Mouse (Mus musculus): Measurements from ENCODE around the gene Rnaseh2a. TPM values are rescaled to one million over a fixed set of nuclear protein-coding genes. Genes with fewer than 3 reads are reported as not detected.
A peak's percentile ranks its signal among the peaks of the same experiment; 100 is the strongest.
"Not testable (repeated sequence)": the region's sequence is repeated elsewhere in the genome, so short reads cannot be mapped to it uniquely, and the experiment has no call there.

The Rnaseh2a gene
- polyA plus RNA-seq, 2 experiments from 2014 or later: 68.9 to 91.0 TPM

DNA sequence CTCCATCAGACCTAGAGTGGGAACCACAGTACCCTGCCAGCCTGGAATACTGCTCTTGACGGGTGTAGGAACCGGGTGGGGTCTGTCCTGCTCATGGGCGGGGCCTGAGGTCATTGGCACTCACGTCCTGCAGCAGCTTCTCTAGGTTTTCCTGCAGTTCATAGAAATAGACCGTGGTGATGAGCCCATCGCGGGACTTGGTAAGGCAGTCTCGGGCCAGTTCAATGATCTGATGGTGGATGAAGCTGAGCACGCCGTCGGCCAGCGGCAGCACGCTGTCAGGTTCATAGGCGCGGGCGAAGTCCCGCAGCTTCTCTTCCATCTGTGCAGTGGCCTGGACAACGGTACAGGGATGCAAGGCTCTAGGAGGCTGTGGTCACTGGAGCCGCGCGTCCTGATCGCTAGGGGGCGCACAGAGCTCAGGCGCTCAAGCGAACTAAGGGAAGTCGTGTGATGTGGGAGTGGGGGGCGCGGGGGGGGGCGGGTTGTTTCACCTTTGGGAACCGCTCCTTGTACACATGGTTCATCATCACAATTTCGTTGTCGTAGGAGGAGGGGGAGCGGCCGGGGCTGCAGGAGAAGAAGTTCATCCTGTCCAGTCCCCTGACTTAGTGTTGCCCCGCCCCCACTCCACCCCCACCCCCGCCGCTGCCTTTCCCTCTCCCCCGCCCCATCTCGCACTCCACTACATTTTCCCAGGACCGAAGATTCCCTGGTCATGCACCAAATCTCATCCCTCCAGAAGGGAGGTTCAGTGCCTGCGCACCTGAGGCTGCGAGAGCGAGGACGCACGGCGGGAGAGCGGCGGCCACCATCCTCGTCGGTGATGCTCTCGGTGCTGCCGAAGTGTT lies 40.9 kb downstream of the Rnaseh2a start:
- no peak for ATAC-seq

DNA sequence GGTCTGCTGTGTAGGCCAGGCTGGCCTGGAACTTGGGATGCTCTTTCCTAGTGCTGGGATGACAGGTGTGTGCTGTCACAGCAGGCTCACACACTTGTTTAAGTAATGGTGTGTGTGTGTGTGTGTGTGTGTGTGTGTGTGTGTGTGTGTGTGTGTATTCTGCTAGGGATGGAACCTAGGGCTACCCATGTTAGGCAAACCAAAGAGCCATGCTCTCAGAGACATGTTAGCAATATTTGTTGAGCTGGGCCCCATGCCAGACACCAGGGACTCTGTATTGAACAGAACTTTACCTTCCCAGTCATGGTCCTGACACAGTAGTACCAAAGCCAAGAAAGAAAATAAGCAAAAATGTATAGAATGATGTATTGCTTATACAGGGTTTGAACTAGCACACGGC lies 42.1 kb downstream of the Rnaseh2a start:
- no peak for ATAC-seq

DNA sequence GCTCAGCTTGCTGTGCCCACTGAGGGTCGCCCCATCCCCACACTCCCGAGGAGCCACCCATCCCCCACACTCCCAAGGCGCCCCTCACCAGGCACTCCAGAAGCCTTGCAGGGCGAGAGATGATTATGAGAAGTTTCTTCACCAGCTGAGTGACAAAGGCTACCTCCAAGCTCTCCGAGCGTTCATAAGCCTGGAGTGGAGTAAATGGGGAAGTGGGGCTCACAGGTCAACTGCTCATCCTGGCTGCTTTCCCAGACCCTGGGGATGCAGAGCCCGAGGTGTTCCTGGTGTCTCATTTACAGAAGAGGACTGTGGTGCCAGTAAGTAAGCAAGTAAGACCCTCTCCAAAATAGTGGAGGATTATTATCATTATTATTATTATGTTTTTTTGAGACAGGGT lies 44.0 kb downstream of the Rnaseh2a start:
- no peak for ATAC-seq

DNA sequence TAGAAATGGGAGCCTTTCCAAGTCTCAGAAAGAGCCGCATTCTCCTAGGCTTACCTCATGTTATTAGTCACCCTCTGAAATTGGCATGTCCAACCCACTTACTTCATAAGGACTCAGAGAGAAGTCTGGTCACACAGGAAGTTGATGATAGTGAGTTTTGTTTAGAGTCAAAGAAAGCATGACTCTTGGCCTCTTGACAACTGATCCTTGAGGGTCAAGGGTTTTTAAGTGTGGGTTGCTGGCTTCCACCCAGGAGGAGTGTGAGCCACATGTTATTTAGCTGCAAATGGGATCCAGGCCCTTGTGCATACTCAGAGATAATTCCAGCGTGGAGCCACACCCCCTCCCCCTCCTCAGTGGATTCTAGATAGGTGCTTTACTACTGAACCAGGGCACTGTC lies 48.0 kb downstream of the Rnaseh2a start:
- ATAC-seq: no peak

DNA sequence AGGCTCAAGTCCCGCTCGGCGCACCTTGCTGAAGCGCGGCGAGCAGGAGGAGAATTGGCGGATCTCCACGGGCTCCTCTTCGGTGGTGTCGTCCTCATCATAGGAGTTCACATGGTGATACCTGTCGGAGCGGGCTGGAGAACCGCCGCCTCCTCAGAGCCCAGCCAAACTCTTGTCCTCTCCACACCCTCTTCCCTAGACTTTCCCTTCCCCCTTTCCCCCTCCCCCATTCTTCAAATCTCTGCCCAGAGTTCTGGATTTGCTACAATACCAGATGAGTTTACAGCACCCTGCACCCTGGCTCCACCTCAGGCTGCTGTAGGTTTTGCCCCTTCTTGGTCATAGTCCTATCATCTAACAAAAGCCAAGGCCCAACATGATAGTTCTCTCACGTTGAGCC lies 50.9 kb downstream of the Rnaseh2a start:
- no peak for ATAC-seq

DNA sequence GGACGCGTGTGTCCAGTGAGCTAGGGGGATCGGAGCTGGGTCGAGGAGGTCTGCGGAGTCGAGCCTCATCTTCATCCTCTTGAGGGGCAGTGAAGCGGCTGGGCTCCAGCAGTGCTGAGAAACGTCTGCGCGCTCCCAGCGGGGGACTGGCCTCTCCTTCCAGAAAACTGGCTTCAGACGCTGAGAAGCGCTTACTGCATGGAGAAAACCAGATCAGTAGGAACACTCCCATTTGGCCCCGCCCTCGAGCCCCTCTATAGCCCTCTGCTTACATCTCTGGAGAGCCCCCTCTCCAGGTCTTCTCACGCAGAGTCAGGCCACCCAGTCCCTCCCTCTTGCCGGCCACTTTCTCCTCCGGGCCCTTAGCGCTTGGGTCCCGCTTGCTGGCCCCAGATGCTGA lies 51.8 kb downstream of the Rnaseh2a start:
- ATAC-seq: no peak

DNA sequence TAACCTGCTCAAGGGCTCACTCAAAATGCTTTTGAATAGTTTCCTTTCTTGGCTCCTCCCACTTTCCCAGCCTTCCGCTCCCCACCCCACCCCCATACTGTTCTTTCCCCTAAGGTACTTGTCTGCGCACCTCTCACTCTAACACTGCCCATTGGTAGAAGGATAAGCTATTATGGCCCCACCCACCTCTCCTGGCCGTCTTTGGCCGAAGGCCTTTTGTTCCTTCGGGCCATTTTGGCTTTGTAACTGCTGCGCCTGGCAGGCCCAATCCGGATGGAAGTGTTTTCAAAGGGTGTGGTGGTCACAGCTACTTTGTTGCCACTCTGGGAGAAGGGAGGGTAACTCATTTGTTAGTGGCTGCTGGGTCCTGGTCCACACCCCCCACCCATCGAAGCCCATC lies 54.3 kb downstream of the Rnaseh2a start:
- no peak for ATAC-seq

DNA sequence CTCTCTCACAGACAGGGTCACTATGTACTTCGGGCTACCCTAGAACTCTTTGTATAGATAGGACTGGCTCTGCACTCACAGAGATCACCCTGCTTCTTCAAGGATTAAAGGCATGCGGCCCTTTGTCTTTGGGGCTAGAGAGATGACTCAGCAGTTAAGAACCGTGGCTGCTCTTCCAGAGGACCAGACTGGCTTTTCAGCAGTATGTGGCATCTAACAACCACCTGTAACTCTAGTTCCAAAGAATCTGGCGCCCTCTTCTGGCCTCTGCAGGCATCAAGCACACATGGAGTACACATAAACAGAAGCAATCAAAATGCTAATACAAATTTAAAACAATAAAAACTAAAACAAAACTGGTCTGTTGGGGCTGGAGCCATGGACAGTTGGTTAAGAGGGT lies 55.6 kb downstream of the Rnaseh2a start:
- ATAC-seq: no peak

DNA sequence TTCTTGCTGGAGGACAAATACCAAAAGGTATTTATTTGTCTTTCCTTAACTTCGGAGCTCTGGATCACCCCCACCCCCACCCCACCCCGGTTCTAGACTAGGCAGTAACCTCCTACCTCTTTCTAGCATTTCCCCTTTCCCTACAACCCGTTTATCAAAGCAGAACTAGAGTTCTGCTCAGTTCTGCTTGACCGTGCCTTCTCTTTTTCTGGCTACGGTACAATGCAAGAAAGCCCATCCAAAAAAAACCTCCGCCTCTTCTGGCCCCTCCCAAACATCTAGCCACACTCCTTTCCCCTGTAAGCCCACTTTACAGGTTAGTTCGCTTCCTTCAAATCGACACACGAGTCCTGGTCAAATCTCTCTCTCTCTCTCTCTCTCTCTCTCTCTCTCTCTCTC lies 56.1 kb downstream of the Rnaseh2a start:
- ATAC-seq: no peak

DNA sequence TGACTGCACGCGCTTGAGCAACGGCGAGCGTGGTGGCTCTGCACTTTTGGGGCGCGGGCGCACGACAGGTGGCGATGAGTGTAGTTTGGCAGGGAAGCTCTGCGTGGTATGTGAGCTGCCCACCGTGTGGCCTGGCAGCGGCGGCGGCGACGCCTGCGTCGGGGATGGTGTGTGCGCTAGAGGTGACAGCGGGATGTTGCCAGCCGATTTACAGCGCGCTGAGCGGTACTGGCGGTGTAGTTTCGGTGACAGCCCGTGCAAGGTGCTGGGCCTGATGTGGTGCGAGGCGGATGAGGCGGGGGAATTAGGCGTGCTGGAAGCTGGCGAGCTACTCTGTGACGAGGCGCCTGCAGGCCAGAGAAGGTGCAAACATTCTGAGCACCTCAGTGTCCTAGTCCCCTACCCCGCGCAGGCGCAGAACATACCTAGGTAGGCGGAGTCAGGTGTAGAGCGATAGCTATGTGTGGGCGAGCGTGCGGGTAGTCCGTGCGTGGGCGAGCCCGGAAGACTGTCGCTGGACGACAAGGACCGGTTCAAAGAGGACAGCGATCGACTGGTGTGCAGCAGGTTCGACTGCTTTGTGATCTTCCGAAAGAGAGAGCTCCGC lies 56.6 kb downstream of the Rnaseh2a start:
- ATAC-seq: peak; percentile 67

DNA sequence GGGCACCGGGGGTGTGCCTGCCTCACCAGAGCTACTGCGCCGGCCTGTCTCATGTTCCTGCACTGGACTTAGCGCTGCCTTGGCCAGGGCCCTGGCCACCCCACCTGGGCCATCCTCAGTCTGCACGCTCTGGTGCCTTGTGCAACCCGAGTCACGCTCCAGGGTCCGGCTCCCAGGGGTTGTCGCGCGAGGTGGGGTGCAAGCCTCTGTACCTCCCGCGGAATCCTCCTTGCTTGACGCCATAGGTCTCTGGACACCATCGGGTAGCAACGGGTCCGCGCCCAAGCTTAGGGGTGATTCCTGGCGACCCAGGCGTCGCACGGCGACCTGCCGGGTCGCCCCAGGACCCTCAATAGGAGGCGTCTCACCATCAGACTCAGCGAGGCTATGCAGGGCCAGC lies 57.2 kb downstream of the Rnaseh2a start:
- no peak for ATAC-seq

DNA sequence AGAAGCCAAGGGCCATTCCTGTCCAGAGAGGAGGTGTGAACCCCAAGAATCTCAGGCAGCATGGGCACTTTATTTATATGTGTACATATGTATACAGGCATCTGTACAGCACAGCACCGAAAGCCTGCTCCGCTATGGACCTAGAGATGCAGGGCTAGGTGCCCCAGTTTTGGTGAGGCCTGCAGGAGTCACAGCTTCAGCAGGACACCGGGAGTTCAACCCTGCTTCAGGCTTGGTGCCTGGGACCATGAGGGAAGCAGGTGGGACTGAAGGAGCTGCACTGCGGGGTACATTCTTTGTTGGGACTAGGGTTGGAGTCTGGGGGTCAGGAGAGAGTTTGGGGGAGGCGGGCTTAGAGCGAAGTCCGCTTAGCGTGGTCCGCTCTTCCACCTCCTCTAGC lies 57.7 kb downstream of the Rnaseh2a start:
- no peak for ATAC-seq

DNA sequence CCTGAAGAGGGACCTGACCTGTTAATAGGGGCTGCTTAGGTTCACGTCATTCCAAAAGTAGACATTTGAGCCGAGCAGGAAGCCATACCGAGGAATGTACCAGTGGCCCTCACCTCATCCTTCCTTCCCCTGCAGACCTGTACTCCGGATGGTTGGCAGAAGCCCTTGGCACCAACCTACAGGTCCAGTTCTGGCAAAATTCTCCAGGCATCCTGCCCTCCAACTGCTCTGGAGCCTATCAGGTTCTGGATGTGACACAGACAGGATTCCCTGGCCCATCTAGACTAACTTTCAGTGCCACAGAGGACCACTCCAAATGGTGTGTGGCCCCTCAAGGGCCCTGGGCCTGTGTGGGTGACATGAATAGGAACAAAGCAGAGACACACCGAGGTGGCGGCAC lies 59.0 kb downstream of the Rnaseh2a start:
- no peak for ATAC-seq

DNA sequence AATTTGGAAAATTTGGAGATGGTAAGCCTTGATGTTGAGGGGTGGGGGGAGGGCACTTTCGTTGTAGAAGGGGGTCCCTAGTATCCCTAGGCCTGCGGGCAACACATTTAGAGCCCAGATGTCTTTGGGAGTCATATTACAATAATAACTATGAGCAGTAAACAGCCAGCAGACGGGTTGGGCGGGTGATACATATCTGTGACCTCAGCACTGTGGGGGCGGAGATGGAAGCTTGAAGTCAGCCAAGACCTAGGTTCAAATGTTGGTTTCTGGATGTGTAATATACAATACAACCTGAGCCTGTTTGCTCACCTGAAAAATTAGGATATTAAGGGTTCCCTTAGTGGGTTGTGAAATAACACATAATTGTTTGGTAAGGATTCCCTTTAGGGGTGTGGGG lies 59.6 kb downstream of the Rnaseh2a start:
- no peak for ATAC-seq

DNA sequence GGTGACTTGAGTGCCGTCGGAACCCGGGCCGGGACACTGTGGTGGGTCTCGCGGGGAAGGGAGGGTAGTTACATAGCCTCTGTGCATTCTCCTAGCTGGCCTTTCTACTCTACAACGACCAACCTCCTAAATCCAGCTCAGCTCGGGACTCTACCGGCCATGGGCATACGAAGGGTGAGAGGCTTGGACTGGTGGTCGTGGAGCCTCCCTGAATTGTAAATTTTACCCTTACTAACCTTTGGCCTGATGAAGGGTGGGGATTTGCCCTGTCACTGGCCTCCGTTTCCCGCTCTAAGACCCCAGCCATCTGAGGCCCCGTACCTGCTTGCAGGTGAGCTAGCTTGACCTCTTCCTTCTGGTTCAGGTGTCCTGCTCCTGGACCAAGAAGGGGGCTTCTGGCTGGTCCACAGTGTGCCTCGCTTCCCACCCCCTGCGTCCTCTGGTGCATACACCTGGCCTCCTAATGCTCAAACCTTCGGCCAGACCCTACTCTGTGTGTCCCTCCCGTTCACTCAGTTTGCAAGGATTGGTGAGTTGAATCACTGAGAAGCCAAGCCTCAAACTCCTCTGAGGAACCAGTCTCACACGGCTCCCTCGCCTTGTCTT lies 60.3 kb downstream of the Rnaseh2a start:
- ATAC-seq: no peak

DNA sequence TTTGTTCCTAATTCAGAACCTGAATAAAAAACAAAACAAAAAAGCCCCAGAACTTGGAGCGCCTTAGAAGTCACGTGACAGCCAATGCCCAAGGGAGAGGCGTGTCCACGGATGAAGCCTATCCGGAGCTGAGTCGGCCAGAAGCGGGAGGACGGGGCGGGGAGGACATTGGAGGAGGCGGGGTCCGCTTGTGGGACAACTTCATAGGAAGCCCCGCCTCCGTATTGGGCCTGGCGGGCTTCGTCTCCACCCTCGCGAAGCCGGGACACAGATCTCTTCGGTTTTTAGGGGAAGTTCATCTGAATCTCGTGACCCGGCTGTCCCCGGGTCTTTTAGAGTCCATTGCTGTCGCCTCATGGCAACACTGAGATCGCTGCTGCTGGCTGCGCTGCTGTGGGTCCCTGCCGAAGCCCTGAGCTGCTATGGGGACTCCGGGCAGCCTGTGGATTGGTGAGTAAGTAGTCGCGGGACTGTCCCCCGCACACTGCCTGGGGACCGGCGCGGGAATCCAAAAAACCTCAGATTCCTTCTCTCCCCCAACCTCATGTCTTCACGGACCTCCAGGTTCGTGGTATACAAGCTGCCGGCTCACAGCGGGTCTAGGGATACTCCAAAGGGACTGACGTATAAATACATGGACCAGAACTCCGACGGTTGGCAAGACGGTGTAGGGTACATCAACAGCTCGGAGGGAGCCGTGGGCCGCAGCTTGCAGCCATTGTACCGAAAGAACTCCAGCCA lies 61.0 kb downstream of the Rnaseh2a start, which contains the start of gene Dnase2a:
TSS of gene Dnase2a (plus strand) at position 140 of the 741 bp plus-strand sequence.
- peak; percentile 77 for ATAC-seq

DNA sequence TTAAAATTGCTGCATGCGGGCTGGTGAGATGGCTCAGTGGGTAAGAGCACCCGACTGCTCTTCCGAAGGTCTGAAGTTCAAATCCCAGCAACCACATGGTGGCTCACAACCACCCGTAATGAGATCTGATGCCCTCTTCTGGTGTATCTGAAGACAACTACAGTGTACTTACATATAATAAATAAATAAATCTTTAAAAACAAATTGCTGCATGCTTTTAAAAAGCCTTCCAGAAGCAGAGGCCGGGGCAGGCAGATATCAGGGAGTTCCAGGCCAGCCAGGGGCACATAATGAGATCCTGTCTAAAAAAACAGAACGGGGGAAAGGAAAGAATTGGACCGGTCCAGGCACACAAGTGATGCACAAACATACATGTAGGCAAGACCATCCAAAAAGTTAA lies 61.6 kb downstream of the Rnaseh2a start:
- ATAC-seq: not testable (repeated sequence)

DNA sequence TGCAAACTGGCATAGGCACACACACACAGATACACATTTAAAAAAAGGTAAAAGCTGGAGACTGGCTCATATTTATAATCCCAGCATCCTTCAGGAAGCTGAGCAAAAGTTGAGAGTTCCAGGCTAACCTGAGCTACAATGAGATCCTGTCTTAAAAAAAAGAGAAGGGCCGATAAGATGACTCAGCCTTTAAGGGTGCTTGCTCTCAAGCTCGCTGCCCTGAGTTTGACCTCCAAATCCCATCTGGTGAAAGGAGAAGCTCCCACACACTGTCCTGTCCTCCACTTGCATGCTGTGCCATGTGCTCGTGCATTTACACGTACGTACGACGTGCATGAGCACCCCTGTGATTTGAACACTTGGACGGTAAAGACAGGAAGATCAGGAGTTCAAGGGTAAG lies 62.1 kb downstream of the Rnaseh2a start:
- ATAC-seq: no peak

DNA sequence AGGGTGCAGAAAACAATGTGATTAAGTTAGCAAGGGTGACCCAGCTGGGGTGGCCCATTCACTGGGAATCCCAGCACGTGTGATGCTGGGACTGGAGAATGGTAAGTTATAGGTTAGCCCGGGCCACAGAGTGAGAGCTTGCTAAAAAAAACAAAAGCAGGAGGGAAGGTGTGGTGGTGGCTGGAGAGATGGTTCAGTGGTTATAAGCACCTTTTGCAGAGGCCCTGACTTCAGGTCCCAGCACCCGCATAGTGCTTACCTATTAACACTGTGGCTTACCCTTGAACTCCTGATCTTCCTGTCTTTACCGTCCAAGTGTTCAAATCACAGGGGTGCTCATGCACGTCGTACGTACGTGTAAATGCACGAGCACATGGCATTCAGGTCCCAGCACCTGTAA lies 62.5 kb downstream of the Rnaseh2a start:
- no peak for ATAC-seq
